Mouse (Mus musculus) large intestine, adult 2 months (tissue): ENCODE data around the gene Cir1. TPM values are rescaled to one million over a fixed set of nuclear protein-coding genes. Genes with fewer than 3 reads are reported as not detected.

Experiments used
- DNase-seq: peaks from one replicate; pipeline ENCODE4 v3.0.0-alpha.2; 2012; ENCODE audit warnings: low read depth, low spot score
- WGBS: fragments of 180-500 bp; shearing (Covaris S2); methylation state at CpG from one replicate; pipeline ENCODE4 v1.1.7; 2018; 5-methylcytosine and 5-hydroxymethylcytosine counted together
- polyA plus RNA-seq: library from polyadenylated mRNA; depleted of rRNA; stranded (reverse); fragments of >200 nt; gene quantifications from 2 replicates; pipeline ENCODE4 v1.2.3, GENCODE M21; 2012

Gene Cir1
- polyA plus RNA-seq, 1 experiment = 1.8 TPM

DNA sequence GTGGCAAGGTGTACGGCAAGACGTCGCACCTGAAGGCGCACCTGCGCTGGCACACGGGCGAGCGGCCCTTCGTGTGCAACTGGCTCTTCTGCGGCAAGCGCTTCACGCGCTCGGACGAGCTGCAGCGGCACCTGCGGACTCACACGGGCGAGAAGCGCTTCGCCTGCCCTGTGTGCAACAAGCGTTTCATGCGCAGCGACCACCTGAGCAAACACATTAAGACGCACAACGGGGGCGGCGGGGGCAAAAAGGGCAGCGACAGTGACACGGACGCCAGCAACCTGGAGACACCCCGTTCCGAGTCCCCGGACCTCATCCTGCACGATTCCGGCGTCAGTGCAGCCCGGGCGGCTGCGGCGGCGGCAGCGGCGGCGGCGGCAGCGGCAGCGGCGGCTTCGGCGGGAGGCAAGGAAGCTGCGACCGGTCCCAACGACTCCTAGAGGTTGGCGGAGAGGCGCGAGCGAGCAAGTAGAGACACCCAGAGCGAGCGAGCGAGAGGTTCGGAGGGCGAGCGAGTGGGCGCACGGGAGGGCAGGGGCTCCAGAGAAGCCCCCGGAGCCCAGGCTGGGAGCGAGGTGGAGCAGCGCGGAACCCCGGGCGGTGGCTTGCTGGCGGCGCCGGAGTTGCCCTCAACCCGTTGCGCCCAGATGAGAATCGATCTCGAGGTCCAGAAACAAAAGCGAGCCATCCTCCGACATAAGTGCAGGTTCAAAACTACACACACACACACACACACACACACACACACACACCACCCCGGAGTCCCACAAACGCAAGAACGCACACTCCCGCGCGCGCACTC, 38.2 kb downstream of the Cir1 start:
- DNase-seq = no peak
- WGBS = 2% methylated on average over 88 of the region's 88 CpGs

DNA sequence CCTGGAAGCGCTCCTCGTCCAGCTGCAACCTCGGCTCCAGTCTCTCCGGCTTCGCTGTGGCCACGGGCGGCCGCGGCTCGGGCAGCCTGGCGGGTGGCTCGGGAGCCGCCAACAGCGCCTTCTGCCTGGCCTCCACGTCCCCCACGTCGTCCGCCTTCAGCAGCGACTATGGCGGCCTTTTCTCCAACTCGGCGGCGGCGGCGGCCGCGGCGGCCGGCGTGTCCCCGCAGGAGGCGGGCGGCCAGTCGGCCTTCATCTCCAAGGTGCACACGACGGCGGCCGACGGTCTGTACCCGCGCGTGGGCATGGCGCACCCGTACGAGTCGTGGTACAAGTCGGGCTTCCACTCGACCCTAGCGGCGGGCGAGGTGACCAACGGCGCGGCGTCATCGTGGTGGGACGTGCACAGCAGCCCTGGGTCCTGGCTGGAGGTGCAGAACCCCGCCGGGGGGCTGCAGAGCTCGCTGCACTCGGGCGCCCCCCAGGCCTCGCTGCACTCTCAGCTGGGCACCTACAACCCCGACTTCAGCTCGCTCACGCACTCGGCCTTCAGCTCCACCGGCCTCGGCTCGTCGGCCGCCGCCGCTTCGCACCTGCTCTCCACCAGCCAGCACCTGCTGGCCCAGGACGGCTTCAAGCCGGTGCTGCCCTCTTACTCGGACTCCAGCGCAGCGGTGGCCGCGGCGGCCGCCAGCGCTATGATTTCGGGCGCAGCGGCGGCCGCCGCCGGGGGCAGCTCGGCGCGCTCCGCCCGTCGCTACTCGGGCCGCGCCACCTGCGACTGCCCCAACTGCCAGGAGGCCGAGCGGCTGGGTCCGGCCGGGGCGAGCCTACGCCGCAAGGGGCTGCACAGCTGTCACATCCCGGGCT, 39.0 kb downstream of the Cir1 start:
- under 1% methylated on average over 109 of the region's 110 CpGs for WGBS
- no peak for DNase-seq

DNA sequence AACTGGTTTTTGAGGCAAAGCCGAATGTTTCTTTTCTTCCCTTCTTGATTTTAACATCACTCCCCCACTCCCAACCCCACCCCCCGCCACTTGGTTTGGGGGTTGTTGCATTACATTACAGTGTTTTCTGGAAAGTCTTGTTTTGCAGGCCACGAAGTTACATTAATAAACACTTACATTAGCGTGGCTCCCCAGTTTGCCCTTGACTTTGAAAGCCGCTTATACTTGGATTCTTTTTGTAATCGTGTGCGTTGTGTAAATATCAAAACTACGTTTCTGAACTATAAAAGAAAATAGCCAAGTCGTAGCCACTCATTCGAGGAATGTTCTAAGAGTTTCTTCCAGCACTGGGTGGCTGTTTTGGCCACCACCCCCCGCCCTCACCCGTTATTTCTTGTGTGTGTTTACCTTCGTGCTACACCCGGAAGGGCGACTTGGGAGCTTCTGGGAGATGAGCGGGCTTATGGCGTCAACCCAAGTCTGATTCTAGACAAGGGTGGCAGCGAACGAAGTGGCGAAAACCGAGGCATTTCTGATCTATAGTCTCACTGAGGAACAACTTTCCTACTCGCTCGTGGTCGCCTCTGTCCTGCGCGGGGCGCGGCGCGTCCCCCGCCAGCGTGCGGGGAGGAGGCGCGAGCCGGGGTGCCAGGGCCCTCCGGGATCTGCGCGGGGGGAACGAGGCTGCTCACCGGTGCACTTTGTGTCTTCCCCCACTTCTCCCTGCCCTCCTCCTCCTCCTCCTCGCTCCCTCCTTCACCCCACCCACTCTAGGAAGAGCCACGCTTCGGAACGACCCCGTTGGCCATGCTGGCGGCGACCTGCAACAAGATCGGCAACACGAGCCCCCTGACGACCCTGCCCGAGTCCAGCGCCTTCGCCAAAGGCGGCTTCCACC, 39.9 kb downstream of the Cir1 start:
- 2% methylated on average over 55 of the region's 55 CpGs for WGBS
- no peak for DNase-seq

DNA sequence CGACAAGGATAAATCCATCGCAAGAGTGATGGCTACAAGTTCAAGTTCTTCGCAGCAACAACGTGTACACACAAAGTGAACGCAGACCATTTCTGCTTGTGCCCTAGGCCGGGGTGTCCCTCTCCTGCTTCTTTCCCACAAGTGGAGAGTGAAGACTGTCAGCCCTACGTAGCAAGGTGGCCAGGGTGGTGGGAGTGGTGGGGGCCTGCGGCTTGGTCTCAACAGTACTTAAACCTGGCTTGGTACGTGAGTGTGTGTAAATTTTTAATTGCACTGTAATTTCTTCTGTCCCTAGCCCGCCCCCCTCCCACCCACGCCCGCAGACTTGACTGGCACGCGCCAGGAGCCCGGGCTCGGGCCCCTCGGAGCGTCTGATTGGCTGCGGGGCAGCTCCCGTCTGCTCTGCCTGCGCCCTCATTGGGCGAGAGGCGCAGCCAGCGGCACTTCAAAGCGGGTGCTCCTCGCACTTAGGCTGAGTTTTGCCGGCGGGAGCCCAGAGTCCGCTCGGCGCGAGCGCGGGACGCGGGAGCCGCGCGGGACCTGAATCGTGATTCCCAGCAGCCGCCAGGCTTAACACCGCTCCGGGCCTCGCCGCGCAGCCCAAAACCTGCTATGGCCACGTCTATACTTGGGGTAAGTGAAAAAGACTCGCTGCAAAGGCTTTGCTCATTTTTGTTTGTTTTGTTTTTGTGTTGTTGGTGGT, 40.9 kb downstream of the Cir1 start, which contains the start of gene Sp9:
Gene Sp9 (plus strand): TSS at position 467 of the 703 bp plus-strand sequence.
- WGBS = 3% methylated on average over 48 of the region's 48 CpGs
- no peak for DNase-seq

DNA sequence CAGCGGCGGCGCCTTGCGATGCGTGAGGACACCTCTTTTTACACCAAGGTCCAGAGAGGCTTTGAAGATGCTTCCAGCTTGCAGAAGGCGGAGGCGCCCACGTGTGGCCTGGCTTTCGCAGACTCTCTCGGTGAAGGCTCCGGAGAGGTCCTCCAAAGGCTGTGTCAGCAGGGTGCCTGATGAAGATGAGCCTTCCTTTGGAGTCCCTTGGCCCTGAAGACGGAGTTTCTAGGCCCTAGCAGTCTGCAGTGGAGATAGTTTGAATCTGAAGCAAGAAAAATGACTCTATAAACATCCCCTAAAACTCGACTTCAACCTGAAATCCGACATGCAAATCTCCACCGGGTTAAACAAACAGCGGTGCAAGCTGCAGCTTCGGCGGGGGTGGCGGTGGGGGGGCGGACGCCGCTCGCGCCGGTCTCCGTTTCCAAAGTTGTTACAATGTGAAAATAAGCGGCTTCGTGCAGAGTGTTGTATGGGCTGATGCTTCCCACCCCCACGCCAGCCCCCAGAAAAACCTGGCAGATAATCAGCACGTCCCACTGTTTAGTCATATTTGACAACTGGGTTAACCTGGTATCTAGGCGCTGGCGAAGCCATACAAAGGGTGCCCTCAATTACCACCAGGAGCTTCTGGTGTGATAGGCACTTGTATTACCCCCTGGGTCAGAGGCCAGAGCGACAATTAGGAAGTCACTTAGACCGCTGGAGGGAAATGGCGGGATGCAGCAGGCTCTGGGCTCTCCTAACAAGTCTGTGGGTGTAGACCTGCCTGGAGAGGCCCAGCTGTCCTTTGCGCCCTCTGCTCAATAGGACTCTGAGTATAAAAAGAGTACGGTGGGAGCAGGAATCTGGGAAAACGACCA, 41.7 kb downstream of the Cir1 start:
- 4% methylated on average over 38 of the region's 38 CpGs for WGBS
- DNase-seq = no peak

DNA sequence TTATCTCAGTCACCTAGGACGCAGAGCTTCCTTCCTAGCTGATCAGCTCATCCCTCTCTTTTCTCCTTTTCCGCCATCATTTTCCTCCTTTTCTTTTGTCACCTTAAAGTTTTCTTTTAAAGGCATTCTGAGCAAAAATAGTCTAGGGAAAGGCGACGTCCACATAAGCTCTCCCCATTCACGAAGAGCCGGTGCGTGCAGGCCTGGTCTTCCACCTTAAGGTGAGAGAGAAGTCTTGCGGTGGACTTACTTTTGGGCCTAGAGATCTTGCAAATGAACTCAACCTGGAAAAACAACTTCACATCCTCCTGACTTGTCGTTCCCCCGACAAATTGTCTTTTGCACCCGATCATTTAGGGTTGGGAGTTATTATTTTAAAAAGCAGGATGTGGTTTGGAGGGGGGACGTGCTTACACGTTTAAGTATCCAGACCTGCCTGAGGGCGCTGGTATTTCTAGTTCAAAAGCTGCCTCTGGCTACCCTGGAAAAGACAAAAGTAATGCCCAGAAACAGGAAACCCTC, 42.4 kb downstream of the Cir1 start:
- DNase-seq = no peak
- 9% methylated on average over 14 of the region's 14 CpGs for WGBS

DNA sequence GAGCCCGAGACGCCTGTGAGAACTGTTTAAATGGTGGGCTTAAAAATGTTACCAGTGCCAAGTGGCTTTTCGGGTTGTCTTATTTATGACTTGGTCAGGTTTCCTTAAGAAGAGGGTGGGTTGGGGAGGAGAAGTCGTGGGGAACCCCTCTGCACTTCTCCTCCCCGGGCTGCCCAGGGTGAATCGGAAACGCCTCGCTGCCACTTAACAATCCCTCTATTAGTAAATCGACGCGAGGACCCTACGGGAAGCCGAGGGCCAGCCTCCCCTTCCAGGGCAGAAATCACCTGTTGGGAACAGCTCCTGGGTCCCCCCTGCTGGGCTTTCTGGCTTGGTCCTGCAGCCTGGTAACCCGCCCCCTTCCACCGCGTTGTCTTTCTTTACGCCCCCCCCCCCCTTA, 42.8 kb downstream of the Cir1 start:
- 4% methylated on average over 17 of the region's 17 CpGs for WGBS
- DNase-seq = no peak

DNA sequence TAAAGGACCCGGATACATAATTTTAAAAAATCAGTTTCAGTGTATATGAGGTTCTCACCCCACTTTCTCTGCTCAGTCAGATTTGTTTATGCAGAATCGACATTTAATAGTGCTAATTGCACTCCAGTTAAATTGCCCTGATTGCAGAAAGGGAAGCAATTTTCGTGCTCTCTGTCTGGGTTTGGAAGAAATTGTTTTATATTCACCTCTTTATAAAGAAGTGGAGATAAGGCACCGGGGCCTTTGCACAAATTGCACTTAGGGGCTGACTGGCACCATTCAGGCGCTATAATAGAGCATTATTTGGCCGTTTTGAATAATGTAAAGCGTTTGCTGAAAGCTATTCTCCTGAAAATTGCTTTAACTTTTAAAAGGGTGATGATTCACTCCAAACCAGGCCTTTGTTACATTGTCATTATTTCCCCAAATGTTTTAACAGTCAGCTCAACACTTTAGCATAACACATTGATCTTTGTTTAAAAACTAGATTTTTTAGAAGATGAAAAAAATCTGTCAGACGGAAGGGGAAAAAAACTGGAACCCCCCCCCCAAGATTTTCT, 43.6 kb downstream of the Cir1 start:
- no peak for DNase-seq
- WGBS = 10% methylated on average over 8 of the region's 8 CpGs

DNA sequence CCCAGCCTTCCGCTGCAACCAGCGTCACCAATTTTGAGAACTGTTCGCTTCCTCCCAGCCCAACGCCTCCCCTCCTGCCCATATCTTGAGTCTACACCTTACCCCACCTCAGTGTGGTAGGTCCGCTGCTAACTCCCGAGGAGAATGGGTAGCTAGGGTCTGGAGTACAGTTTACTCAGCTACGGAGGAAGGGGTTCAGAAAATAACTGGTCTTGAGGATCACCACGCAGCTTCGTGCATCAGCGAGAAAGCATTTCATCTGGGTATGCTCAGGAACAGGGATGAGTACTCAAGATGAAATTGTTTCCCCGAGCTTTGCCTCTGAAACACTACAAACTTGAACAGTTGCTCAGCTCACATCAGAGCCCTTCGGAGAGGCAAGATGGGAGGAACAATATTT, 44.2 kb downstream of the Cir1 start:
- DNase-seq = no peak
- WGBS = 10% methylated on average over 12 of the region's 12 CpGs

DNA sequence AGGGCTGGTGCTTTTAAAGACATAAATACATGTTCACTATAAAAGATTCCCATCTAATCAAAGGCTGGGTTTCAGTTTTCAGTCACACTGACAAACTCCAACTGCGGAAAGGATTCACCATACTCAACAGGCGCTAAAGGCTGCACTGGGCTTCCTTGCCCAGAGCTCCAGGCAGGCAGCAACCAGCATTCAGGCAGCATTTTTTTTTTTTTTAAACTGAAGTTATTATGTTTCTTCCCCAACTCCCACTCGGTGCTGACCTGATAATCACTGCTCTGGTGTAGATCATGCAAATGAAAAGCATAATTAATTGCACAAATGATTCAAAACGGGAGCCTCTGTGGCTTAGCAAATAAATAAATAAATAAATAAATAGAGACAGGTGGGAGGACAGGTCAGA, 44.7 kb downstream of the Cir1 start:
- DNase-seq = no peak
- WGBS = 18% methylated on average over 4 of the region's 4 CpGs

DNA sequence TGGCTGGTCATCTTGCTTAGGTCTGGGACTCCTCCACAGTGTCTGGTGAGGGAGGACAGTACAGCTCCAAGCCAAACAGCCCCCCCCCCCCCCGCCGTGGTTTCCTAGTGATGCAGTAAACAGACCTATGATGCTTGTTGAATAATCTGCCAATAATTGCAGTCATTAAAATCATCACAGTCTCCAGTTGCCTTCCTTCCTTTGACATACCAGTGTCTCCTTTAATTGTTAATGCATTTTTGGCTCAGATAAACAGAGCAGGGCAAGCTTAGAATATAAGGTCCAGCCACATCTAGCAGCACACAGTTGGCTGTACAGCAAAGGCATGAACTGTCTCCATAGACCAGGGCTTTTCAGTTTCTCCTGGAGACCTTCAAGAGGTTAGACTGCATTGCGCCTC, 45.3 kb downstream of the Cir1 start:
- no peak for DNase-seq
- 16% methylated on average over 3 of the region's 3 CpGs for WGBS

DNA sequence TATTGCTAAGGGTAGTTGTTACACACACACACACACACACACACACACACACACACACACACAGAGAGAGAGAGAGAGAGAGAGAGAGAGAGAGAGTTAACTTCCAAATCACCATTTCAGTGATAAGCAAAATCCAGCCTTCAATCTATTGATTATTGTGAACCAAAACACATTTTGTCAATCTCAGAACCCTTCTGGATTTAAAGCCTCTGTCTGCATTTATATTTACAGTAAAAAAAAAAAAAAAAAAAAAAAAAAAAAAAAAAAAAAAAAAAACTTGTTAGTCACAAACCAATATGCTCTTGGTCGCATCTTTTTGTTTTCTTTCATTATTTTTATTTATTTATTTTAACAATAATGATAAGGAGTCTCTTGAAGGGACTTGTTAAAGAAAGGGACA, 45.9 kb downstream of the Cir1 start:
- no peak for DNase-seq
- WGBS = 32% methylated on average over 1 of the region's 1 CpGs

DNA sequence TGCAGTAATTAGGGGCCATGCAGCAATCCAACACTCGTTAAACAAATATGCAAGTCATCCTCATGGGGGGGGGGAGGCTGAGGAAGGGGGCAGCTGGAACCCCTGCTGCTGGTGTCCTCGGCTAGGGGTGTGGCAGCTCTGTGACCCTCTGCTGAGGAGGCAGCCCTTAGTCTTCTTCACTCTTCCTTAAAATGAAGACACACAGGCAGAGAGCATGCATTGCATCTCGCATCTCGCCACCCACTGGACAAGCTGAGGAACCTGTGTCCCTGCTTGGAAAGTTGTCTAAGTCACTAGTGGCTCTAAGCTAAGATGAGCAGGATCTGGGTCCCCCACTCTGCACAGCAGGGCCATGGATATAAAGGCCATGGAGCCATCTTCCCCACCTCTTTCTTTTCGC, 46.5 kb downstream of the Cir1 start:
- WGBS = 7% methylated on average over 5 of the region's 5 CpGs
- no peak for DNase-seq

DNA sequence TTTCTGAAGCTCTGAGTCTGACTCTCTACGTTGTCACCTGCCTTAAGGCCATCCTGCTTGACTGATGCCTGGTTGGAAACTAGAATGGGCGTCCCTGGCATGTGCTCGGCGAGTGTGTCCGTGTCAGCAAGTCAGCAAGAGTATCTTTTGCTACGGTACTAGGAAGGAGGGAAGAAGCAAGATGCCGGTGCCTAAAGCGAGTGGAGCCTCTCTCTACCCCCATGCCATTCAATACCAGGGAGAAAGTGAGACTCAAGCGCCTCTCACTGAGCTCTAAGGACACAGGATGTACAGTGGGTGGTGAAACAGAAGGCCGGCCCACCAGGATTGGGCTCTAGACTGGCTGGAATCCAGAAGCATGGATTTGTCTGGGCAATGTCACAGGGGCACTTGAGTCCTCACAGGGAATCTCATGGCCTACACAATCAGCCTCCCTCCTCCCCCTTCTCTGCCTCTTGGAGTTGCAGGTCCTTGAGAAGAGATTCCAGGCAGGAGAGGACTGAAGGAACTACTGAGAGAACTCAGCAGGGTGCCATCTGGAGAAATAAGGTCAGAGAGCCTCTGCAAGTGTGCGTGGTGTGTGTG, 47.8 kb downstream of the Cir1 start:
- 19% methylated on average over 11 of the region's 11 CpGs for WGBS
- DNase-seq = no peak

DNA sequence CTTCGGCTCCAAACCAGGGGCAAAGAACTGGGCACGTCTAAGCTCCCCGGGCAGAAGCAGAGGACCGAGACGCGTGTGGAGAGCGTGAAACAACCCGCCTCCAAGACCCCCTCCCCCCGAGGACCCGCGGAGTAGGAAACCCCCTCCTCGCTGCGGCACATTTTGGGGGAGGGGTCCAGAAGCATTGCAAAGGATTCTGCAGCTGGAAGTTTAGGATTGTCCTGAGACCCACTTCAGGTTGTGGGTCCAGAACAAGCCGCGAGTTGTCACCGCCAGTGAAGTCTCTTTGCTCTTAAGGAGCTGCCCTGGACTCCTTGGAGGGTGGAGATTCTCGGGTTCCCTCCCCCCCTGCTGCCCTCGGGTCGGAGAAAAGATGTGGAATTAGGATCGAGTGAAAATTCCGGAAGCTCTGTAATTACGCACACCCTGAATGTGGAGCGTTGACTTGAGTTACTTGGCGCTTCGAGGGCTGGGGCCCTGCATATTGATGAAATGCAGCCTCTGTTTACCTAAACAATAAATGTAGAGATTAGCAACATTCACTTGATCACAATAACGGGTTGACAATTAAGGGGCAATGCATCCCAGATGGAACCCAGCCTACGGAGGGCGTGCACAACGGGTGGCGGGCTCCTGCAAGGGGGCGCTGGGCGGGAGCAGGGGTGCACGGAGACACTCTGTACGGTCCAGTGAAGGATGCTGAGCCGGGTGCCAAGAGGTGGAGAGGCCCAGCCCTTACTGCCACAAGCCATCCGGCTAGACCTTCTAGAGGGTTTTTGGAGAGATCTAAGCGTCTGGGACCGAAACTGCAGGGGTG, 48.5 kb downstream of the Cir1 start:
- no peak for DNase-seq
- 4% methylated on average over 38 of the region's 38 CpGs for WGBS

DNA sequence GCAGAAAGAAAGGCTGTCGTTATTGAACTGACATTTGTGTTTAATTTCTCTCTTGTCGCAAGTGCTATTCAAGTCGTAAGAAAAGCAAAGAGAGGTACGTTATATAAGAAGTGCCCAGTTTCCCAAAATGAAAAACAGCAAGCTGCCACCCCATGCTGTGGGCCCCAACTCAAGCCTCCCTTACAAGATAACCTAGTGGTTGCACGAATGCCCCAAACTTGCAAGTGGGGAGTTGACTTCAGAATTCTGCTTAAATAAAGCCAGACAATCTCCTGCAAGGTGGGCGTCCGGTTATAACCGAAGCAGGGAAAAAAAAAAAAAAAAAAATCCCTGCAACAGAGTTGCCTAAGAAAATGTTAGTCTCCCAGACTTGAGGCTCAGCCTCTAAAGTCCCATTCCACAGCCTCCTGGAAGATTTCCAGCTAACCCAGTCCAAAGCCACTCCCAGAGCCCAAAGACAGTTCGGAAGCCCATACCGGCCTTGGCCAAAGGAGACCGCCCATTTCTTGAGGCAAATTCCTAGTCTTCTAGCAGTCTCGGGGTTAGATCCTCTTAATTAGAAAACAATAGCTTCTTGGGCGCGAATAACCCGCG, 49.2 kb downstream of the Cir1 start:
- DNase-seq = no peak
- 26% methylated on average over 16 of the region's 16 CpGs for WGBS
